Mouse (Mus musculus): ENCODE measurements around the gene Paics. TPM values are rescaled to one million over a fixed set of nuclear protein-coding genes. Genes with fewer than 3 reads are reported as not detected.

Gene Paics
- polyA plus RNA-seq, 1 experiment from 2014 or later: 169 TPM

Other genes starting within 250 kb of the Paics start
- gene Aasdh, start 45.8 kb upstream of the Paics start, polyA plus RNA-seq (2015; fragmentation: Nextera tagmentation; extraction: Ambion mirVana): 13.6 and 15.0 TPM in 2 replicates
- 21.0 and 22.1 TPM in 2 replicates for gene Ppat, start 271 bp downstream of the Paics start, polyA plus RNA-seq (2015; fragmentation: Nextera tagmentation; extraction: Ambion mirVana)
- gene Srp72, start 23.4 kb downstream of the Paics start, polyA plus RNA-seq (2015; fragmentation: Nextera tagmentation; extraction: Ambion mirVana): 80.8 and 90.7 TPM in 2 replicates
- gene Arl9, start 52.7 kb downstream of the Paics start, polyA plus RNA-seq (2015; fragmentation: Nextera tagmentation; extraction: Ambion mirVana): not detected in 2 replicates
- 0.86 and 1.6 TPM in 2 replicates for gene Thegl, start 64.7 kb downstream of the Paics start, polyA plus RNA-seq (2015; fragmentation: Nextera tagmentation; extraction: Ambion mirVana)
- gene Hopx, start 163.8 kb downstream of the Paics start, polyA plus RNA-seq (2015; fragmentation: Nextera tagmentation; extraction: Ambion mirVana): 2.8 and 4.4 TPM in 2 replicates

Measured in intestine, embryonic 16.5 days (tissue).